Mouse (Mus musculus): ENCODE results near the gene Setd6.

The Setd6 gene

DNA sequence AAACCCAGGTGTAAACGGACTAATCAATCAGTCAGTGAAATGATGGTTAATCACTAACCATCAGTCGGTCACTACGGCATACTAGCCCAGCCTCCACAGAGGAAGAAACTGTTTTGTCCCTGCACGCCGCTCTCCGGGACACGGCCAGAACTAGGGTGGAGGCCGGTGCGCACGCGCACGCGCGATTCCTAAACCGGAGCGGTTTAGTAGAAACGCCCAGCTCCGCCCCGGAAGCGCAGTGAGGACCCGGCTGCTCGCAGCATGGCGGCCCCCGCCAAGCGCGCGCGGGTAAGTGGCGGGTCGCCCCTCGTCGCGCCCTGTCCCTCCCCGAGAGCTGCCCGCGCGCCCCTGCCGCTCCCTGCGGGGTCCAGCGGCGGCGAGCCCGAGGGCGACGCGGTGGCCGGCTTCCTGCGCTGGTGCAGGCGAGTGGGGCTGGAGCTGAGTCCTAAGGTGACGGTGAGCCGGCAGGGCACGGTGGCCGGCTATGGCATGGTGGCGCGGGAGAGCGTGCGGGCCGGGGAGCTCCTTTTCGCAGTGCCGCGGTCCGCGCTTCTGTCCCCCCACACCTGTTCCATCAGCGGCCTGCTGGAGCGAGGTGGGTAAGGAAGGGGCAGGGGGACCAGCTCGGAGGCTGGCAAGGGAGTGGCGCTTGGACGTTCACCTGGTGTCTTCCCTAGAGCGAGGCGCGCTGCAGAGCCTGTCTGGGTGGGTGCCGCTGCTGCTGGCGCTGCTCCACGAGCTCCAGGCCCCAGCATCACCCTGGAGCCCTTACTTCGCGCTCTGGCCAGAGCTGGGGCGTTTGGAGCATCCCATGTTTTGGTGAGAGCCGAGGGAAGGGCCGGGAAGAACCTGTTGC lies at the start of gene Setd6:
Gene Setd6 (plus strand): TSS at position 206 of the 856 bp plus-strand sequence.
- peak; percentile 90 for DNase-seq (ENCODE audit: low read depth, low spot score)

DNA sequence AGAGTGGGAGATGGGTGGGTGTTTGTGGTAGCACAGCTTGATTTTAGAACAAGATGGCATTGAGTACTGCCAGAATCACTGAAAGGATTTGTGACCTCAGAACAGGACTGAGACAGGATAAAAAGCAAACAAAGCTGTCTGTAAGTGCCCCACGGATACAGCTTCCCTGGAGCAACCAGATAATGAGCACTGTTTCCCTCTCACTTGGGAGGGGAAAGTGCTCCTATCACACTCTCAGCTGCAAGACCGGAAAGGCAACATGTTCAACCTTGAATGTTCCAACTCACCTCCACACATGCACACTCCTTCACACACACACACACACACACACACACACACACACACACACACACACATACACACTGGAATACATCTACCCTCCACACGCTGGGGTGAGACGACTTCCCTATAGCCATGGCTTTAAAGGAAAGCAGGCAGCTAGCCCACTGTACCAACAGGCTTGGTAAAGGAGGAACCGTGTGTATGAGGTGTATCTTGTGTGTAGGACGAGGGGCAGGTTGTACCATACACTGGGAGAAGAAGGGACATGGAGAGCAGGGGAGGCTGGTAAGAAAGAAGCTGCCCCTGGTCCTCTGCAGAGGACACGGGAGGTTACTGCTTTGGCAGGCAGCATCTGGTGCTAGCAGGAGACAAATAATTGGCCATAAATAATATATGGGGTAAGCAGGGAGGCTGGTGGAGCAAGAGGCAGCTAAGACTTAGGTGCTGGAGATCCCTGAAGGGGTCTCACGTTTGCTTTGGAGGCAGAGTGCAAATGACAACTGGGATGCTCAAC lies 47.3 kb upstream of the Setd6 start:
- no peak for DNase-seq (ENCODE audit: low read depth, low spot score)

DNA sequence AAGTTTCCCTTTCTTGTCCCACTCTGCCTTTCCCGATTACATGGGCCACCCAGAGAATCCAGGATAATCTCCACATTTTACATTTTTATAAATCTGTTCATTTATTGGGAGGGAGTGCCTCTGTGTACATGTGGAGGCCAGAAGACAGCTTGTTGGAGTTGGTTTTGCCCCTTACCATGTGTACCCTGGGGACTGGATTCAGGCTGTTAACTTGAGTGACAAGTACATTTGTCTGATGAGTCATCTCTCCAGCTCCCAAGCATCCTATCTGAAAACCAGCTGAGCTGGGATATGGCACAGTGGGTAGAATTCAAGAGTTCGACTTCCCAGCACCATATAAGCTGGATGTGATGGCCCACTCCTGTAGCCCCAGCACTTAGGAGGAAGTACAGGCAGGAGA lies 45.7 kb upstream of the Setd6 start:
- no peak for DNase-seq (ENCODE audit: low read depth, low spot score)

DNA sequence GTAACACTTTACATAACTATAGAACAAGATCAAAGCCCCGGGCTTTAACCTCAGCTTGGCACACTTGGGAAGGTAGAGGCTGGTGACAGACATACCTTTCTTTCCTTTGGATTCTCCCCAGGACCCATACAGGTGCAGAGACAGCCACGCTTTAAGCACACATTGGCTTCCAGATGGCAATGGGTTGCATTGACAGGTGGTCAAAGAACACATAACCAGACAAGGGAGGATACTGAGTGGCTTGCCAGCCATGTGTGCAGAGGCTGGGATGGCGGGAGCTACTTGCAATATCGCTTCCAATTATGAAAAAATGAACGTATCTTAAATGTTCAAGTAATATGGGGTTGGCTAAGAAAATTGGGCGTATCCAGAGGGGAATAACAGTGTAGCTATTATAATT lies 43.8 kb upstream of the Setd6 start:
- DNase-seq (ENCODE audit: low read depth, low spot score): no peak

DNA sequence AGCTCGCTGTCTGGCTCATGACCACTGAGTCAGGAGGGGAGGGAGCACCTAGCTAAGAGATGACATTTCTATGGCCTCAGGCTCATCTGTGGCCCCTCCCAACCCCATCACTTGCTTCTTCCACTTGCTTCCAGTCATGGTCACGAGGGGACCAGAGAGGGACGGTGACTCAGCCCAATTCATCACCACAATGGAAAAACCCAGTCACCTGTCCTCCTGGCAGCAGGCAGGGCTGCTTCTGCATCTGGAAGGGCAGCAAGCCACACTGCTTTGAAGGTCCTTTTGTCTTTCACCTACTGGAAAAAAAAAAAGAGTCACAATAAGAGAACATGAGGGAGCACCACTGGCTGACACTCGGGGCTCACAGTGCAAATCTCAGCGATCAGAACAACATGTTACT lies 42.9 kb upstream of the Setd6 start:
- DNase-seq (ENCODE audit: low read depth, low spot score): peak; percentile 55

DNA sequence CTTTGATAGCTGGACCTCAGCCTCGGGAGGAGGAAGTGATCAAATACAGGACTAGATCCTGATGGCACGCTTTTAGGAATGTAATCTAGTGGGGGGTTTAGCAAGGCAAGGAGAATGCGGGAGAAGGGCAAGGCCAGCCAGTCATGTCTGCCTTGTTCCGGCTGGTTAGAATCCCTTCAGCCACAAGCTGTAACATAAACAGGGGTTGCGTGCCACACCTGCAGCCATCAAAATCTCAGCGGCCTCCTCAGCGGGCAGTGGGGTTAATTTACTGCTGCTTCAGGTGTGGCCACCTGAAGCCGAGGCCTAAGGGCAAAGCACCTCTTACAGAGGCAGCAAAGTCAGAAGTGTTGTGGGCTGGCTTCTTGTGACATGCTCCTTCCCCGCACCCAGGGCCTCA lies 39.0 kb upstream of the Setd6 start, which contains the start of gene Ndrg4:
Gene Ndrg4 (plus strand): TSS at position 350 of the 400 bp plus-strand sequence.
- no peak for DNase-seq (ENCODE audit: low read depth, low spot score)

DNA sequence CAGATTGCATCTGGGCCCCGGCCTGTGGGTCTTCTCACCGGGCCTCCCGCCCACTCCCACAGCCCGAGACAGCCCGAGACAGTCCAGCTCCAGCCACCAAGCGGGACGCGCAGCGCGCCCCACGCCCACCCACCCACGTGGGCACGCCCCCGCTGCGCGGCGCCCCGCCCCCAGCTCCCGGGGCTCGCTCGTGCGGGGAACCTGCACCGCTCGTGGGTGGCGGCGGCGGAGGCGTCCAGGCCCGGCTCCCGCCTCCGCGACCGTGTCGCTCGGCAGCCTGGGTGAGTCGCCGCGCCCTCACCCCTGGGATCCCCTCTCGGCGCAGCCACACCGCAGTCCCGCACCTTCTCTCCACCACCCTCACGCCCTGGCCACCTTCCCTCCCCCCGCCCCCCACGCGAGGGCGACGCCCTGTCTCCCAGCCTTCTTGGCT lies 38.1 kb upstream of the Setd6 start:
- DNase-seq (ENCODE audit: low read depth, low spot score): peak; percentile 18

DNA sequence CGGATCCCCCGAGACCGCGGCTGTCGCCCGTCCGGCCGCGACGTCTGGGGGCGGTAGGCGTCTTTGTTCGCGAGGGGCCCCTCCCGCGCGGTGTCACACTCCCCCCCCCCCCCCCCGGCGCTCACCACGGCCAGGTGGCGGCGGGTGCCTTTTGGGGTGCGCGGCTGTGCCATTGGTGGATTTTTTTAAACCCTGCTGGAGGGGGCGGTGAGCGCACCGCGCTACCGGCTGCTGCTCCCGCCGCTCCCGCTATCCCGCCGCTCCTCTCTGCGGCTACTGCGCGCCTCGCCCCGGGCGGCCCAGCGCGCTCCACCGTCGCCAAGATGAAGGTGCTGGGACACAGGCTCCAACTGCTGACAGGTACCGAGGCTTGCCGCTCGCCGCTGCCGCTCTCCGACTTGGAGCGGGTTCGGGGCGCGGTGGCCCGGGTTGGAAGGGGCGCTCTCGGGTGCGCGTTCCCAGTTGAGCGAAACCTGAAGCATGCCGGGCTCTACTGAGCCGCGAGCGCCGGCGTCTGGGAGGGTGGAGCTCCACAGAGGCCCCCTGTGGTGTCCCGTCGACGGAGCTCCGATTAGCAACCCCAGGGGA lies 37.6 kb upstream of the Setd6 start:
- peak; percentile 48 for DNase-seq (ENCODE audit: low read depth, low spot score)

DNA sequence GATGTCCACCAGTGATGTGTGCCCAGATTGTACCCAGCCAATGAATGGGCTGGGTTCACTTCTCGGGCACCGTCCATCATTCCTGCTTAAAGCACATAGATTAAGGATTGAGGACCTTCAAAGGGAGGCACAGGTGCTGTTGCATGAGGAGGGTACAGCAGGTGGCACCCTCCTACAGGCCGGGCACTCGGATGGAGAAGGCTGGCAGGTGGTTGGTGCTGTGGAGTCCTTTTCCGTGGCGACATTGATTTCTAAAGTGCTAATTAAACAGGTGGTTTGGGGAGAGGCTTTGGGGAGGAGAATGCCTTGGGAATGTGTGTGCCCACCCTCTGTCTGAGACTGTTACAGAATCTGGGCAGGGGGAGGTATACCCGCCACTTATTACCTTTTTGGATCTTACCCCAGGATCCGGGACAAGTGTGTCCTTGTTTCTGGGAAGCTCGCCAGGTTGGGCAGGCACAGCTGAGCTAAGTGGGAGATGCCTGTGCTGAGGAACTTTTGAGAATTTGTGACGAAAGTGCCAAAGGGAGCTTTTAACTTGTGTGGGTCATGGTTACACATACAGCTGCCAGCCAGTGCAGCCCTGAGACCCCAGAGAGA lies 27.5 kb upstream of the Setd6 start:
- DNase-seq (ENCODE audit: low read depth, low spot score): no peak

DNA sequence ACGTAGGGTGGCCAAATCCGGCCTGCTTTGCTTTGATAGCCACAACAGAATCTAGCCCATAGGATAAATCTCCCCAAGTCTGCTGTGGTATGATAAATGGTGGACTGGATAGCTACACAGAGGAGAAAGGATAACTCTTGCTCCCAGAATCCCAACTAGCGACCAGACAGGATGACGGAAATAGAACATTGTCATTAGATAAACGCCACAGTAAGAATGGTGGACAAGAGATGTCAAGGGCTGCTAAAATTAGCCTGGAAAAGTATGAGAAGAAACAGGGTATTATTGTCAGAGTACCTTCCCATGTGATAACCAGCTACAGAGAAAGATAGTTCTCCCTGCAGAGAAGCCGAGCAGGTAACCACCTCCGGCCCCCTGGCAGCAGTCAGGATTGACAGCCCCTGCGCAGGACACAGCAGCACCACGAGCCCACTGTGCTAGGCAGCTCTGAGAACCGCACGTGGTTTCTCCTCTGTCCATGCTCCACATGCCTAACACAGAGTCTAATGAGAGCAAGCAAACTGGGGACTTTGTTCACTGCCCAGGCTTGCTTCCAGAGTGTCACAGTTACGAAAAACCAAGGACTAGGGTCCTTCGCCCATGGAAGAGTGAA lies 24.6 kb upstream of the Setd6 start:
- no peak for DNase-seq (ENCODE audit: low read depth, low spot score)

DNA sequence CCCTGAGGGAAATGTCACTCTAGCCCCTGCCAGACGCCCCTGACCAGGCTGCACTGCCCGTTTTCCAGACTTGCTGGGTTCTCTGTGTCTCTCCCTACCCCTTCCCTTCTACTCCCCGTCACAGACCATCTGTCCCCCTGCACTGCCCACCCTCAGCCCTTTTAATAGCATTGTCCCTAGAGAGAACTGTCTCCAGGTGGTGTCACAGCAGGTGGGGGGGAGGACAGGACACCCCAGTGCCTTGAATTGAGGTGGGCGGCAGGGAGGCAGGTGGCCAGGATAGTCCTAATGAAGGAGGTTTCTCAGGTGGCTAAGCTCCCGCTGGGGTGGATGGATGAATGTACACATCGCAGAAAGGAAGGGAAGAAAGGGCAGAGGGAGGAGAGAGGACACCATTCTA lies 21.1 kb upstream of the Setd6 start:
- DNase-seq (ENCODE audit: low read depth, low spot score): no peak

DNA sequence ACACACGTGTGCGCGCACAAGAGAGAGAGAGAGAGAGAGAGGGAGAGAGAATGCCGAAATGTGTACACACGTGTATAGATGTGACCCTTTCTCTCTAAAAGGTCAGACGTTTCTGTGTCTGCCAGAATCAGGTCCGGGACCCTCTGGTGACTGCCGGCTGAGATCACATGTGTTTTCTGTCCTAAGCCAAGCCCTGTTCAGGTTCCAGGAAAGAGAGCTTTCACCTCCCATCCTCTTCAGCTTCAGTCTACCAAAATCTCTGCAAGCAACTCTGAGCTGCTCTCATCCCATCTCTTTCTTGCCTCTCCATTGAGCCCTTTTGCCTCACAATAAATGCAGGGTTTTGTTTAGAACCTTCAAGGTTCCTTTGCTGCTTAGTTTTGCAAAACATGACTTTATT lies 19.0 kb upstream of the Setd6 start:
- no peak for DNase-seq (ENCODE audit: low read depth, low spot score)

DNA sequence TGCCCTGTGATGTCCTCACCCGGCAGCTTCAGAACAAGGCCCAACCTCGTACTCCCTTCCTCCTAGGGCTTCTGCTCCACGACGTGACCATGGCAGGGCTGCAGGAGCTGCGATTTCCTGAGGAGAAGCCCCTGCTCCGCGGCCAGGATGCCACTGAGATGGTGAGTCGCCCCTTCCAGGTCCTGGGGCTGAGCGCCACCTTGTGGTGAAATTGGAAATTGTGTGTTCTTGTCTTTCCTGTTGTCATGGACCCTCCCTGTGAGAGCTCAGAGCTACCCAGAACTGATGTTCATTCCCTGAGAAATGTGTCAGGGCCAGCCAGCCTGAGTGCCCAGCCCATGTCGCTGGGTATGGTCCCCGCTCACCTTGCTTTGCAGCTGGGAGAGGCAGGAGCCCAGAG lies 18.6 kb upstream of the Setd6 start:
- DNase-seq (ENCODE audit: low read depth, low spot score): peak; percentile 72

DNA sequence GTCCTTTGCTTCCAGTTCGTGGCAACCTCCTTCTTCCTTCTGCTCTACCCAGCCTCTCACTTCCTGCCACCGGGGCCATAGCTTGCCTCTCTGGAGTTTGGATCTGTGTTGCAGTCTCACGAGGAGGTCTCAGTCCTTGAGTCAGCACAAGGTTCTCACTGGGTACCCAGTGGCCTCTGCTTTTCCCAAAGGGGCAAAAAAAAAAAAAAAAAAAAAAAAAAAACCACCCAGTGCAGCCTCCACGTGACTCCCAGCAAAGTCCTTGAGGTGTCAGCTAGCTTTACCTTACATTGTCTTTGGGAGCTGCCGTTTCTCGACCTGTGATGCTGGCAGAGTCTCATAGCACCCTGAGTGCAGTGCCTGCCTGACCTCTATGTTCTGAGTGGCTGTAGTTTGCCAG lies 17.5 kb upstream of the Setd6 start:
- DNase-seq (ENCODE audit: low read depth, low spot score): no peak

DNA sequence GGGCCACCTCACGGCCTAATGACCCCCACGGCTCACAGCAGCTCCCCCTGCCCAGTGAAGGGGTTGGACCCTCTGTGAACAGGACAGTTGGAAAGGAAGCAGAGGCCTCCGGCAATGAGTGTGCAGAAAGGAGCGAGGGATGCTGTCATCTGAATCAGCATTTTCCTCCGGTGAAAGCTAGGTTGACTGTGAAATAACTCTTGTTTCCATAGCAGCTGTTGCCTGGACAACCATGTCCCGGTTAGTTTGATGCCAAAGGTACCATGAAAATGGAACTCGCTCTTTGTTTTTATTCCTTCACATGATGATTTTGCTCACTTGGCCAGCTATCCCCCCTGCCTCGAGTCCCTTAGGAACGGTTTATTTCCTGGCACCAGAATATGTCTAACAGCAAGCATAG lies 15.4 kb upstream of the Setd6 start:
- DNase-seq (ENCODE audit: low read depth, low spot score): no peak

DNA sequence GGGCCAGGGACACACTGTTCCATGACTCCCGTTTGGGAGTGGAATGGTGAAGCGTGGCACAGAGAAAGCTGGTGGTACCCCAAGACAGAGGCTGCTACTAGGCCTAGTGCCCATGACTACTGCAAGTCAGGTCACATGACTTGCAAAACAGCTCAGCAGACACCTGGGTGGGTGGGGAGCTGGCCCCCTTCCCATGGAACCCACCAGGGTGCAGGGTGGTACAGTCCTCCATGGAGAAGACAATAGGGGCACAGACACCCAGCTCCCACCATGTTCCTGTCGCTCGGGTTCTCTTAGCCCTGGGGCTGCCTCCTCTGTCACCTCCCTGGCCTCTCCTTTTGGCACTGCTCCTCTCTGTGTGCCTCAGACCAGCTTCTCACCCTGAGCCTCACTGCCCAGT lies 13.9 kb upstream of the Setd6 start:
- DNase-seq (ENCODE audit: low read depth, low spot score): no peak

DNA sequence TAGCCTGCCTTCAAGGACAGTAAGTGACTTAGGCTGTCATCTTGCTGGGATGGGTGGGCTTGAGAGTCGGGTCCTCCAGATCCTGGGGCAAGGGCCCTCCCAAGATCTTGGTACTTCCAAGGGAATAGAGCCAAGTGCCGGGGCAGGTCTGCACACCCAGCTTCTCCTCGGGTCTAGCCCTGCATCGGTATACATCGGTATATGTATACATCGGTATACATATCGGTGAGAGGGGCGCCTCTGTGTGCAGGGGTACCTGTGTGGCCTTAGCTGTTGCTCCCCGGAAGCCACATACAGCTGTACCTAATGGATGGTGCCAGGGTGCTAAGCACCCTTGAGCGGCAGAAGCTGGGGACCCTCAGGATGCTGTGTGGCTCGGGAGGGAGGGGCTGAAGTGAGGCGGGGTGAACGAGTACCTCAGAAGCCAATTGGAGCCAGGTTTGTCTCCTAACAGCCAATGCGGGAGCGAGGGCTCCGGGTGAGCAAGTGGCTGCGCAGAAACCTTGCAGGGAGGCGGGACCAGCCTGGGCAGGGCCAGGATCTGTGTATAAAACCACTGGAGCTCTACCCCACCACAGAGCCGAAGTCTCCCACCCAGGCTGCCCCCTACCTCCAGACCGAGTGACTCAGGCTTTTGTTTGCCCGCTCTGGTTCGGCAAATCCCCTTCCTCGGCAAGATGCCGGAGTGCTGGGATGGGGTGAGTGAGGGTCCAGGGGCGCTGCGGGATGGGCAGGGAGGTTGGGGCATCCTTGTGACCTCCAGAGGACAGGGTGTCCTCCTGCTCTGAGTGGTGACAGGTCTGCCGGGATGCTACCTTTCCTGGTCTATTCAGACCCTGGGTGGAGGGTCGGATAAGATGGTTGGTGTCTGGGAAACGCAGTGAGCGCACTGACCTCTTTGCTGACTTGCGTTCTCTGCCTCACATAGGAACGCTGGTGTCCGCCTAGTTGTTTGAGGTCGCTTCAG lies 12.9 kb upstream of the Setd6 start:
- peak; percentile 82 for DNase-seq (ENCODE audit: low read depth, low spot score)

DNA sequence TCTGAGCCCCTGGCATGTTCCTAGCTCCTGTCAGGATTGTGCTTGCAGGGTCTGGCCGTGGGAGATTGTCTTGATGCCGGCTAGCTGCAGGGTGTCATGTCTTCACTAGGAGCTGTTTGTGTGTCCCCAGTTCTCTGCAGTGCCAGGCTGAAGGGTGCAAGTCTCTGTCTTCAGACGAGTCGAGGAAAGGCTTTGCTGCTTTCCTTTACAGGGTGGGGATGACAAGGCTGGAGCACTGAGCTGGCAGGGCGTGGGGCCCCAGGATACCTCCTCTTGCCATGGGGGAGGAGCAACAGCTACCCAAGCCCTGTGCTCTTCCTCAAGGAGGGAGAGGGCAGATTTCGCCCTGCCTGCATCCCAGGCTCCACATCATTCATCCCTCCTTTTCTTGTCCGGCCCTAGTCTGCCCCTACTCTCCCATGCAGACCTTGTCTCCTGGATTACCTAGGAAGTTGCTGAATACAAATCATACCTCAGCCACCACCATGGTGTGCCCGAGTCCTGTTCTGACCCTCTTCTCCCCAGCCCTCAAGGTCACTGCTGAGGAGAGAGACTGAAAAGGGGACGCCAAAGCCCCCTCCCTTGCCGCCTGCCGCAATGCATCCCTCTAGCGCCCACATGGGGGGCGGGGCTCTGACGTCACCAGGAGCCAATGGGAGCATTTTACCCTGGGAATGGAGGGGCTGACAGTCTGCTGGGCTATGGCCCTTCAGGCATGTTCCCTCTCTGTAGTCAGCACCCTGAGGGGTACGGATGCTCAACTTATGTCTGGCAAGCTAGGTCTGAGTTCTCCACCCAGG lies 12.0 kb upstream of the Setd6 start:
- peak; percentile 31 for DNase-seq (ENCODE audit: low read depth, low spot score)

DNA sequence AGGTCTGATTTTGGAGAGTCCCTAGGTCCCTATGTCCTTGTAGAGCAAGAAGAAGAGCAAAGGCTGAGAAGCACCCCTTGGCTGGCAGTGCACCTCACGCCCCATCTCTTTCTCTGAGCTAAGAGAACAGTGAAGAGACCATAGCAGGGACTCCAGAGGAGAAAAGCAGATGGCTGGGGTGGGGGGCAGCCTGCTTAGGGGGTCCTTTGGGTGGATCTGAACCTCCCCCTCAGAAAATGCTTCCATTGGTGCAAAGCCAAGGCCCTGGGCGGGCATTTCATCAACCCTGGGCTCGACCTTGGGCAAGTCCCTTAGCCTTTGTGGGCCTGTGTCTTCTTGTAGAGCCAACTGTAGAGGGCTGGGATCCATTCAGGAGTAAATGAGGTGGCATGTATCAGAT lies 11.1 kb upstream of the Setd6 start:
- DNase-seq (ENCODE audit: low read depth, low spot score): no peak

DNA sequence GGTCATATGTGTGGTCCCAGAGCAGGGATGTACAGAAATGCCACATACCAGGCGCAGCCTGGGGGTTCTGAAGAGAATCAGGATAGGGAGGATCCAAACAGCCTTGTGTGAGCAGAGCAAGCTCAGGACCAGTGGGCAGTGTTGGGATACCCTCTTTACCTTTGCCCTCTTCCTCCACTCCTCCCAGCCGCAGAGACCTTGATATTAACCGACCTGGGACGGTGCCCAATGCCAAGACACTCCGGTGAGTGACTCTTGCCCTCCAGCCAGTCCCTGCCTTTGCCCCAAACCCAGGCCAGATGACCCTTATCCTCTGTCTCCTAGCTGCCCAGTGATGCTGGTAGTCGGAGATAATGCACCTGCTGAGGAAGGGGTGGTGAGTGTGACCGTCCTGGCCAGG lies 6.1 kb upstream of the Setd6 start:
- DNase-seq (ENCODE audit: low read depth, low spot score): no peak

All from CD4-positive helper T cell, adult 2 months (primary cell).